Mouse (Mus musculus) right cerebral cortex, postnatal 36 days (tissue): ENCODE data around the gene Cdh19.

ENCODE experiments used
- DNase-seq, 2 experiments: peaks; one replicate each; pipeline ENCODE4 v3.0.0; 2022; ENCODE audit warnings: low spot score in 2 of 2, mixed read lengths in 1 of 2

Cdh19 gene

GRCm38 (mm10) chr1:110977484-110977883 lies at the start of gene Cdh19:
Cdh19 (minus strand) TSS chr1:110977584.
- no peak for DNase-seq

- DNase-seq = peak; percentile 5 to 18
Measured at GRCm38 (mm10) chr1:111020434-111021060, 43.2 kb upstream of the Cdh19 start.

GRCm38 (mm10) chr1:111017640-111018039 lies 40.3 kb upstream of the Cdh19 start:
- DNase-seq = no peak

- DNase-seq = no peak
Measured at GRCm38 (mm10) chr1:110989824-110990223, 12.4 kb upstream of the Cdh19 start.

GRCm38 (mm10) chr1:110969201-110969600 lies 8.2 kb downstream of the Cdh19 start:
- DNase-seq = no peak

- DNase-seq = no peak
Measured at GRCm38 (mm10) chr1:110909752-110910151, 67.6 kb downstream of the Cdh19 start.

- no peak for DNase-seq
Measured at GRCm38 (mm10) chr1:110909218-110909617, 68.2 kb downstream of the Cdh19 start.

GRCm38 (mm10) chr1:110904266-110904665 lies 73.1 kb downstream of the Cdh19 start:
- no peak for DNase-seq
